Mouse (Mus musculus) liver, embryonic 12.5 days (tissue): ENCODE measurements around the gene Vamp8. TPM values are rescaled to one million over a fixed set of nuclear protein-coding genes. Genes with fewer than 3 reads are reported as not detected.

Experiments used
- ATAC-seq: fragments of 200-750 bp; cut with Nextera tagmentation; 2 replicates; pipeline ENCODE4 v1.8.0; 2017; ENCODE audit warnings: moderate number of reproducible peaks, mild to moderate bottlenecking, moderate library complexity
- H3K27ac ChIP-seq: fragments of 300-500 bp; sonication (generic); 2 replicates; pipeline ENCODE4 v1.5.1; 2016; ENCODE audit warnings: mild to moderate bottlenecking
- H3K27me3 ChIP-seq: fragments of 300-500 bp; sonication (generic); replicated peaks from 2 replicates; pipeline ENCODE4 v1.6.1; 2016; ENCODE audit warnings: mild to moderate bottlenecking, moderate library complexity
- H3K36me3 ChIP-seq: fragments of 300-500 bp; sonication (generic); 2 replicates; pipeline ENCODE4 v1.6.1; 2016; ENCODE audit warnings: mild to moderate bottlenecking, moderate library complexity
- H3K4me1 ChIP-seq: fragments of 300-500 bp; sonication (generic); 2 replicates; pipeline ENCODE4 v1.6.1; 2016
- H3K4me2 ChIP-seq: fragments of 300-500 bp; sonication (generic); 2 replicates; pipeline ENCODE4 v1.6.1; 2016; ENCODE audit warnings: mild to moderate bottlenecking, moderate library complexity
- H3K4me3 ChIP-seq: fragments of 300-500 bp; sonication (generic); 2 replicates; pipeline ENCODE4 v1.5.1; 2016; ENCODE audit warnings: mild to moderate bottlenecking, moderate library complexity
- H3K9ac ChIP-seq: fragments of 300-500 bp; sonication (generic); 2 replicates; pipeline ENCODE4 v1.6.1; 2016; ENCODE audit warnings: mild to moderate bottlenecking, moderate library complexity
- H3K9me3 ChIP-seq: fragments of 300-500 bp; sonication (generic); replicated peaks from 2 replicates; pipeline ENCODE4 v1.6.1; 2016; ENCODE audit warnings: mild to moderate bottlenecking, moderate library complexity
- WGBS: fragments of 180-500 bp; shearing (Covaris S2); methylation state at CpG from one replicate; pipeline ENCODE4 v1.1.7; 2016; ENCODE audit not compliant: insufficient replicate concordance; 5-methylcytosine and 5-hydroxymethylcytosine counted together
- polyA plus RNA-seq: library from polyadenylated mRNA; unstranded; fragments of >200 nt; fragmentation: Nextera tagmentation; extraction: Ambion mirVana; gene quantifications from 2 replicates; pipeline ENCODE4 v1.2.1, GENCODE M21; 2016

Gene Vamp8
- polyA plus RNA-seq, 1 experiment from 2014 or later, result 220 TPM

DNA sequence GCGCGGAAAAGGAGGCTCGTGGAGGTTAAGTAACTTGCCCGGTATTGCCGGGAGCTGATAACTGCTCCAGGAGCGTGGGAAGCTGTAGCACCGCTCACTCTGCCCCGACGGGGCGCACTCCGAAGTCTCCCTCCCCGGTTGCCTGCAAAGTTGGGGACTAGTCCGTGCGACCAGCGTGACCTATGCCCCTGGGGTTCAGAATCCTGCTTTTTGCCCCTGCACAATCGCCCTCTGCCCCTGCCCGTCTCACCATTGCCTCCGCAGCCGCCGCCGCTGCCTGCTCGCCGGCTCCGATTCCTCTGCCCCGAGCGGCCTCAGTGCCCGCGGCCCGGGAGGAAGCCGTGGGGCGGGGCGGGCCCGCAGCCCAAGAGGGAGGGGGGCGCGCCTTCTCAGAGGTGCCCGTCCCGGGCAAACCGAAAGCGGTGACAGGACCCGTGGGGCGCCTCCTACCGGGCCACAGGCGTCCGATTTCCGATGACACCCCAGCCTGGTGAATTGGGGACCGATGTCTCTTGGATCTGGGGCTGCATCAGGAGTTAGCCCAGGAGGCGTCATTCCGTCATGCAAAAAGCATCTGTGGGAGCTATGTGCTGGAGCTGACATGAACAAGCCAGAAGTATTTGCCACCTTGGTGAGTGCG, 10.3 kb downstream of the Vamp8 start, which contains the start of gene Vamp5:
Gene Vamp5 (minus strand): TSS at position 338 of the 640 bp plus-strand sequence.
- H3K9me3 ChIP-seq, result no peaks in the 10 kb centered on the region
- no peaks in the 10 kb centered on the region for H3K27me3 ChIP-seq
- H3K4me3 ChIP-seq, result peak within 1 kb of the TSS; percentile 79
- H3K27ac ChIP-seq, result peak within 1 kb of the TSS; percentile 94
- H3K36me3 ChIP-seq, result peaks cover 28% of the 10 kb centered on the region
- ATAC-seq, result peak; percentile 85
- WGBS, result under 1% methylated on average over 49 of the region's 49 CpGs
- H3K4me2 ChIP-seq, result peak within 1 kb of the TSS; percentile 84
- peak within 1 kb of the TSS; percentile 88 for H3K9ac ChIP-seq
- H3K4me1 ChIP-seq, result peaks cover 94% of the 10 kb centered on the region

DNA sequence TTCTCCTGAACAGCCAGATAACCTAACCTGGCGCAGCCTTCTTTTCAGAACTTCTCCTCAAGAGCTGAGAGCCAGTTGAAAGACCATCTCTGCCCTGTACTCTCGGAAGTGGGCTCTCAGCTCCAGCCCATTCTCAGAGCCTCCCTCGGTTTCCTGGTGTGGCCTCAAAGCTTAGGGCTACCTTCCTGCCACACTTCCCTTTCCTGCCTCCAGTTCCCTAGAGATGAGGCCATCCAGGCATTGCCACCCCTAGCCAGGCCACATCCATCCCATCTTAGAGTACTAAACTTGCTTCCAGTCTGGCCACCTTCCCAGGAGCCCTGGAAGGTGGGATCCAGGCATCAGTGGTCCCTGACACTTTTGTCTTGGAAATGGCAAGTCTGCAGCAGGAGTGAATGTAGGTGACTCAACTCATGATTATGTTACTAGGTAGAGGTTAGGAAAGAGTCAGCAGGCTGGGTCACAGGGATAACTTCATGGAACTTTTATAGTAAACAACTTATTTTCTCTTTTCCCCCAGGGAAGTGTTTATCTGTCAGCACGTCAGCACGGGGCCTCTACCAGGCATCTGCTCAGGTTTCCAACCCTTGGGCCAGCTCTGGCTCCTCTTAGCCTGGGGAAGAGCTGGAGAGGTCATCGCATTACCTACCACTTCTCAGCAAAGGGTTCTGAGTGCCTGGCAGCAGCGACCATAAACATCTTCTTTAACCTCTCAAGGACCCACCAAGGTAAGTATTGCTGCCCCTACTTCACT, 10.9 kb downstream of the Vamp8 start:
- peak; percentile 25 for ATAC-seq
- H3K4me3 ChIP-seq, result peak overlapping the region; percentile 79
- peaks cover 94% of the 10 kb centered on the region for H3K4me1 ChIP-seq

DNA sequence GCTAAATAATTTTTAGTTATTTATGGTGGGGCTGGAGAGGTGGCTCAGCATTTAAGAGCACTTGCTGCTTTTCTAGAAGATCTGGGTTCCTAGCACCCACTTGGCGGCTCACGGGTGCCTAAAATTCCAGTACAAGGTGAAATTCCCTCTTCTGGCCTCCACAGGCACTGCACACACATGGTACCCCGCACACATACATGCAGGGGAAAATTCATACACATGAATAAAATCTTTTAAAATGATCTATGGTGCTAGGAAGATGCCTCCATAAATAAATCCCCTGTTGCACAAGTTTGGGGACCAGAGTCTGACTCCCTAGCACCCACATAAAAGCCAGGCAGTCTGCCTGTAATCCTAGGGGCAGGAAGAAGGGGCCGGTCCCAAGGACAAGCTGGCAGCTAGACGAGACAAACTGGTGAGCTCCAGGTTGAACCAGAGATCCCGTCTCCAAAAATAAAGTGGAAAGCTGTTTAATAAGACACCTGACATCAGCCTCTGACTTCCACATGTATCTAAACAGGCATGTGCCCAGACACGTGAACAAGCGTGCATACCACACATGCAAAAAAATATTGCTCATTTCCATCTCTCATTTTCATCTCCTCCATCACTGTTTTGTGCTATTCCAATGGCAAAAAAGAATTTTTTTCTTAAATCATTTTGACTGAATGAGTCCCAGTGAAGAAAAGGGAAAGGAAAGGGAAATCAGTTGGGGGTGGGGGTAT, 11.8 kb downstream of the Vamp8 start:
- ATAC-seq, result no peak
- WGBS, result 58% methylated on average over 8 of the region's 8 CpGs
- Histone ChIP-seq H3K4me2 (peak overlapping the region; percentile 84), H3K4me3 (peak overlapping the region; percentile 79), H3K9ac (peak overlapping the region; percentile 88), H3K9me3 (no peaks in the 10 kb centered on the region), H3K27ac (peak overlapping the region; percentile 94), H3K27me3 (no peaks in the 10 kb centered on the region), H3K4me1 (peaks cover 94% of the 10 kb centered on the region), H3K36me3 (peaks cover 16% of the 10 kb centered on the region; the same call in 1 of the 2 replicates)

More for the DNA sequence above, 10.9 kb downstream of the Vamp8 start:
- Histone ChIP-seq H3K27ac (peak overlapping the region; percentile 94), H3K9me3 (no peaks in the 10 kb centered on the region), H3K27me3 (no peaks in the 10 kb centered on the region), H3K9ac (peak overlapping the region; percentile 88), H3K4me2 (peak overlapping the region; percentile 84), H3K36me3 (peaks cover 21% of the 10 kb centered on the region)
- 14% methylated on average over 7 of the region's 7 CpGs for WGBS

DNA sequence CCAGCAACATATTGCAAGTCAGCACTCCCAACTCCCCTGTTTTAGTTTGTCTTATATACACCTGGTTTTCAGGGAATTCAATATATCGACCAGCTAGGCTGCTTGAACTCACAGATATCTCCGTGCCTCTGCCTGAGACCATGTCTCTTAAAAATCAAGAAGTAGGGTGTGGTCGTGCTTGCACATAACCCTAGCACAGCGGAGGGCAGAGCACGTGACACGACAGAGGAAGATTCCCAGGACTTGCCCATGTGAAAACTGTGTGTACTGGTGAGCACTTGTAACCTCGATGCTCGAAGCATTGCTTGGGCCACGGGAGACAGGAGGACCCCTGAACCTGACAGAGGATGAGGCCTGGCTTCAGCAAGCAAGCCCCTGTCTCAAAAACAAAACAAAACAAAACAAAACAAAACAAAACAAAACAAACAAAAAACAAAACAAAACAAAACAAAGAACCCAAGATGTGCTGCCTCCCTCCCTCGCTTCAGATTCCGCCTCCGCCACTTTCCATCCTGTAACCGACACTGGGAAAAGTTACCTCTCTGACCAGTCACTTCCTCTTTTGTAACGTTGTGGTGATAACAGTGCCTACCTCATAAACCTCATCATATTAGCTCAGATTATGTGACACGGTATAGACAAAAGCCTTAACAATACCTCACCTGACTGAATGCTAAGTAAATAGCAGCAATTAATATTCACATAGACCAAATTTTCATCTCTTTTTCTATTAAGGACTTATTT, 15.5 kb downstream of the Vamp8 start:
- peaks cover 21% of the 10 kb centered on the region; the same call in 1 of the 2 replicates for H3K36me3 ChIP-seq
- ATAC-seq, result peak; percentile 77
- peak overlapping the region; percentile 18; the same call in 1 of the 2 replicates for H3K27ac ChIP-seq
- peak overlapping the region; percentile 24 for H3K4me3 ChIP-seq
- peak overlapping the region; percentile 60 for H3K4me2 ChIP-seq
- 29% methylated on average over 15 of the region's 15 CpGs for WGBS
- no peaks in the 10 kb centered on the region for H3K27me3 ChIP-seq
- H3K9me3 ChIP-seq, result no peaks in the 10 kb centered on the region
- H3K9ac ChIP-seq, result 0 out of 2 replicates have a peak overlapping the region, but pooled peaks have one; percentile 29
- H3K4me1 ChIP-seq, result peaks cover 95% of the 10 kb centered on the region

DNA sequence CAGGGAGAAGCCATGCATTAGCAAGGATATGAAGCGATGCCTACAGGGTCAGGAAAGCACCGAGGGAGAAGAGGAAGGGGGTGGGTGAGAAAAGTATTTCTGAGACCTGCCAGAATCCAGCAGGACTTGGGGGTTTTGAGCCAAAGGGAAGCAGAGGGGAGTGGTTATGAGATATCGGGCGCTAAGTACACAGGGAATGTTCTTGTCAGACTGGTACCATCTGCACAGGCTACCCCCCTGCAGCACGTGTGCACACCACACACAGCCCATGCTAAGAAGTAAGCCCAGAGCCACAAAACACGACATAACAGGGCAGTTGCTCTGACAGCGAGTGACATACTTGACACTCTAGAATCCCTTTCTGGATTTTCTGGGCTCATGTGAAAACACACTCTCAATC, 16.3 kb downstream of the Vamp8 start:
- Histone ChIP-seq H3K4me1 (peaks cover 95% of the 10 kb centered on the region), H3K36me3 (peaks cover 29% of the 10 kb centered on the region), H3K9ac (no peak overlapping the region), H3K4me2 (peak overlapping the region; percentile 60), H3K9me3 (no peaks in the 10 kb centered on the region), H3K27ac (peak overlapping the region; percentile 12), H3K4me3 (no peak overlapping the region), H3K27me3 (no peaks in the 10 kb centered on the region)
- ATAC-seq, result no peak
- WGBS, result 52% methylated on average over 7 of the region's 7 CpGs

DNA sequence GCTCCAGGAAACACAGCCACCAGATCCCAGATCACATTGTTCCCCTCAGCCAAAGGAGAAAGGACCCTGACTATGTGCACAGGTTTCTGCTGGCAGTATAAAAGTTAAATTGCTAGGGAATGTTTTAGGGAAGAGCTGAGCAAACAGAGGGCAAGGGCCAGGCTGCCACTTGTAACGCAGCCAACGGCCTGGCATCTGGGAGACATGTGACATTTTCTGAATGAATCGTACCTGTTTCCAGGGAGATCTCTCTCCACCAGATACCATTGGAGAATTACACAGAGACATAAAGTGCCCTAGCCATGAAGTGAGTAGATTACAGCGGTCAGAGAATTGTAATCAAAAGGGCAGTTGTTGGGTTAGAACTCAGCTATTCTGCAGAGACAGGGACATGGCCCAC, 17.3 kb downstream of the Vamp8 start:
- ATAC-seq, result no peak
- Histone ChIP-seq H3K27me3 (no peaks in the 10 kb centered on the region), H3K9ac (no peak overlapping the region), H3K4me1 (peaks cover 86% of the 10 kb centered on the region), H3K36me3 (peaks cover 39% of the 10 kb centered on the region), H3K27ac (no peak overlapping the region), H3K4me2 (no peak overlapping the region), H3K4me3 (no peak overlapping the region), H3K9me3 (no peaks in the 10 kb centered on the region)
- 89% methylated on average over 4 of the region's 4 CpGs for WGBS

DNA sequence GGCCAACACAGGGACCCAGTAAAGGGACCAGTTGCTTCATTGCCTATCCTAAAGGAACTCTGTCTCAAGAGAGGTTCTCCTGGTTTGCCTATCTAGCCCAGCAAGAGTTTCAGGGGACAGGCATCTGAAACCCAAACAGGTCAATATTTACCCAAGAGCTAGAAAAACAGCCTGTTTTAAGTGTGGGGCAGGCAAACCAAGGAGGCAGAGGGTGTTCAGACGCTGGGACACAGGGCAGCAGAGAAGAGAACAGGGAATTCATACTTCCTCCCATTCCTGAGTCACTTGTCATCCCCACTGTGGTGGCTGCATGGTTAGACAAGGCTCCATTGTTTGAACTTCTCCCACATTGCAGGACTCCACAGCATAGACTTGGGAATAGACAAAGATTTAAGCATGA, 18.9 kb downstream of the Vamp8 start:
- H3K4me1 ChIP-seq, result peaks cover 73% of the 10 kb centered on the region
- H3K9me3 ChIP-seq, result no peaks in the 10 kb centered on the region
- 52% methylated on average over 1 of the region's 1 CpGs for WGBS
- ATAC-seq, result no peak
- peaks cover 34% of the 10 kb centered on the region for H3K36me3 ChIP-seq
- H3K27ac ChIP-seq, result peak overlapping the region; percentile 53
- no peak overlapping the region for H3K4me3 ChIP-seq
- H3K27me3 ChIP-seq, result no peaks in the 10 kb centered on the region
- no peak overlapping the region for H3K9ac ChIP-seq
- no peak overlapping the region for H3K4me2 ChIP-seq

DNA sequence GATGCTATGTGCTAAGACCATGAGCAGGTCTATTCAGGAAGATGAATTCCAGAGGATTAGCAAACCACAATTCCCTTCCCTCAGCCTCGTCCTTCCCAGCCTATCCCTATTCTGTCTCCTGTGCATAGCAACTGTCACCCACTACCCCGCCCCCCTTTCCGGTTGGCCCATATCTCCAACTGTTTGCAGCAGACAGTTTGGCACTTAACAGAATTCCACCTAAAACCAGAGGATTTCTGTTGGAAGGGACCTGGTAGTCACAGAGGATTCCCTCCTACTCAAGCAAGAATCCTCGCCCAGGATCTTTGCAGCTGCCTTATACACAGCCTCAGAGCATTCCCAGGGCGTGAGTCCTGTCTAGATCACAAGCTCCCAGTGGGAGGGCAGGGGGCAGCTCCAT, 19.4 kb downstream of the Vamp8 start:
- Histone ChIP-seq H3K4me1 (peaks cover 69% of the 10 kb centered on the region), H3K27me3 (no peaks in the 10 kb centered on the region), H3K4me2 (no peak overlapping the region), H3K9me3 (no peaks in the 10 kb centered on the region), H3K27ac (peak overlapping the region; percentile 53), H3K4me3 (no peak overlapping the region), H3K9ac (no peak overlapping the region), H3K36me3 (peaks cover 32% of the 10 kb centered on the region)
- no peak for ATAC-seq
- WGBS, result 67% methylated on average over 5 of the region's 5 CpGs

DNA sequence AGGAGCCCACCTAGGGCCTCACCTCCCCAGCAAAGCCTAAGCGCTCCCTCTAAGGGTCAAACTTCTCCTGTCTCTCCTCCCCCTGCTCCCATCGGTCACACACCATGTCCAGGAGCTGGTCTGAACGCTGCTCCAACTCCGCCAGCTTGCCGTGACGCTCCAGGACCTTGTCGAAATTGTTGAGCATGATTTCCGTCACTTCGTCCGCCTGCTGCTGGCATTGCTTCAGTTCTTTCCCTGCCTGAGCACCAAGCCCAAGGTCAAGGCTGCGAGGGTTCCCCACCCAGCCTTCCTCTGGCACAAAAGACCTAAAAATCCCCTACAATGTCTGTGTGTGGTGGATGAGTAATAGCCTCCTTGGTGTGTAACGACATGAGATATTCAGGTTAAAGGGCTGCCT, 20.4 kb downstream of the Vamp8 start:
- H3K4me2 ChIP-seq, result no peak overlapping the region
- peaks cover 24% of the 10 kb centered on the region for H3K36me3 ChIP-seq
- no peaks in the 10 kb centered on the region for H3K9me3 ChIP-seq
- peaks cover 58% of the 10 kb centered on the region for H3K4me1 ChIP-seq
- no peak overlapping the region for H3K27ac ChIP-seq
- no peak for ATAC-seq
- no peak overlapping the region for H3K4me3 ChIP-seq
- H3K27me3 ChIP-seq, result no peaks in the 10 kb centered on the region
- 78% methylated on average over 12 of the region's 12 CpGs for WGBS
- no peak overlapping the region for H3K9ac ChIP-seq

DNA sequence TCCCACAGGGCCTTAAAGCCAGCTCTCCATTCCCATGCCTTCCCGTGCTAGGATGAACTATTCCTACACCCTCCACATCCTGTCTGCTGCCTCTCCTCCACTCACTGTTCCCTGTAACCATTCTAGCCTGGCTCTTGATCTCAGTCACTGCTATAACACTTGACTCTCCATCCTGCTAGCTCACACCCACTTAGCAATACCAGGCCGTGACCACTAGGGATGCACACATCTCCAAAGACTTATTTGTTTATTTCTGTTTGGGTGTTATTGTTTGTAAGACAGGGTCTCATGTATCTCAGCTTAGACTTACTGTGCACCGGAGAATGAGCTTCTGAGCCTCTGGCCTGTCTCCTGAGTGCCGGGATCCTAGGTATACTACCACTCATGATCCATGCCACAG, 20.9 kb downstream of the Vamp8 start:
- Histone ChIP-seq H3K4me2 (no peak overlapping the region), H3K9ac (no peak overlapping the region), H3K9me3 (no peaks in the 10 kb centered on the region), H3K36me3 (peaks cover 24% of the 10 kb centered on the region), H3K27me3 (no peaks in the 10 kb centered on the region), H3K4me3 (no peak overlapping the region), H3K27ac (no peak overlapping the region), H3K4me1 (peaks cover 53% of the 10 kb centered on the region)
- no peak for ATAC-seq
- WGBS, result 76% methylated on average over 4 of the region's 4 CpGs

DNA sequence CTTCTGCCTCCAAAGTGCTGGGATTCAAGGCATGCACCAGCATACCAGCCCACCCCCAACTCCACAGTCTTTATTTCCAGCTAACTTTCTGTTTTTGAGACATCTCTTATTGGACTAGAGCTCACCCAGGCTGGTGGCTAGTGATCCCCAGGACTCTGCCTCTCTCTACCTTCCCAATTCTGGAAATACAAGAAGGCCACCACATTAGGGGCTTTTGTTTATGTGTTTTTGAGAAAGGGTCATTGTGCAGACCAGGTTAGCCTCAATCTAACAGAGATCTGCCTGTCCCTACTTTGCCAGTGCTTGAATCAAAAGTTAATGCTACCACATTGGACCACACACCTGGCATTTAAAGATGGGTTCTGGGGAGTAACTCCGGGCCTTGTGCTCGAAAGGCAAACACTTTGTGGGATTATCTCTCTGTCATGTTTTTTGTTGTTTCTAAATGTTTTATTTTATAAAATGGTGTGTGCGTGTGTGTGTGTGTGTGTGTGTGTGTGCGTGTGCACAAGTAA, 23.0 kb downstream of the Vamp8 start:
- H3K4me3 ChIP-seq, result no peak overlapping the region
- no peak overlapping the region for H3K27ac ChIP-seq
- WGBS, result 72% methylated on average over 4 of the region's 4 CpGs
- no peak overlapping the region for H3K9ac ChIP-seq
- H3K27me3 ChIP-seq, result no peaks in the 10 kb centered on the region
- no peak for ATAC-seq
- H3K36me3 ChIP-seq, result peaks cover 24% of the 10 kb centered on the region
- peaks cover 46% of the 10 kb centered on the region for H3K4me1 ChIP-seq
- no peak overlapping the region for H3K4me2 ChIP-seq
- H3K9me3 ChIP-seq, result no peaks in the 10 kb centered on the region
